Mouse (Mus musculus): ENCODE results near the gene Cactin.

GRCm38 (mm10) chr10:81327959-81328358 is 7.1 kb downstream of the Cactin start:
- TF ChIP-seq POU5F1 (IDR thresholded peaks at IDR 0.05; ENCODE audit: borderline replicate concordance, low read length) (no peak), CTCF (conservative IDR thresholded peaks at IDR 0.05; ENCODE audit: low read length) (no peak), NANOG (IDR thresholded peaks at IDR 0.05; ENCODE audit: borderline replicate concordance, low read length) (no peak)

Measured in E14TG2a.4 (cell line).